ENCODE assay signal across 8 mouse cellular contexts in the genomic region with DNA sequence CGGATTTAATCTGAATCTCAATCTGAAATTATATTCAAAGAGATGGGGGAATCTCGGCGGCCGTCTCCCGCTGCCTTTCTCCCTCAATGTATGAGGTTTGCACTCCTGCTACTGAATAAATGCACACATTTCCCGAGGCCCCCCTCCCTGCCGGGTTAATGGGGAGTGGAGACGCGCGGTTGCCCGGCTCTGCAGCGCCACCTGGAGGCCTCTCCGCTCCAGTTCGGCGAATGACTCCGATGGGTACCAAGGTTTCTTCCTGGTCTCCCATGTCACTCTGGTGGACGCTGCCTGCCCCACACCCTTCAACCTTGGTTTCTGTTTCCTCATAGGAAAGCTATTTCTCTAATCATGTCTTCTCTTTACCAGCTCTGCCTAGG. TPM values are rescaled to one million over a fixed set of nuclear protein-coding genes. Genes with fewer than 3 reads are reported as not detected.
DNase-seq lines count a peak whose midpoint lies in the region; ATAC-seq and TF ChIP-seq lines count a peak whose summit lies in the region.

No protein-coding gene starts in this region.

- no peak overlapping the region for H3K4me3 ChIP-seq in C2C12 (ENCODE audit: insufficient read depth, poor library complexity, severe bottlenecking)
- H3K4me3 ChIP-seq in forebrain, embryonic 11.5 days (ENCODE audit: low read depth, low read length), result peak overlapping the region; percentile 43
- H3K4me3 ChIP-seq in heart, embryonic 15.5 days, result peak overlapping the region; percentile 53
- peak overlapping the region; percentile 41; the same call in 1 of the 2 replicates for H3K4me3 ChIP-seq in liver, embryonic 12.5 days
- peak overlapping the region; percentile 52 for H3K4me3 ChIP-seq in neural tube, embryonic 11.5 days (ENCODE audit: low read depth, low read length)
- peak overlapping the region; percentile 43 for H3K4me3 ChIP-seq in stomach, postnatal 0 days (ENCODE audit: low read depth, low read length)

- H3K4me1 ChIP-seq in forebrain, embryonic 11.5 days (replicated peaks; ENCODE audit: control insufficient read depth, insufficient read depth, low read length), result peaks cover 20% of the 10 kb centered on the region
- peaks cover 24% of the 10 kb centered on the region for H3K4me1 ChIP-seq in heart, embryonic 15.5 days (replicated peaks)
- peaks cover 13% of the 10 kb centered on the region; the same call in 1 of the 2 replicates for H3K4me1 ChIP-seq in liver, embryonic 12.5 days
- peaks cover 6% of the 10 kb centered on the region; the same call in 1 of the 2 replicates for H3K4me1 ChIP-seq in neural tube, embryonic 11.5 days (ENCODE audit: control insufficient read depth, insufficient read depth, low read length)
- 0 out of 2 replicates have a peak, but pooled peaks cover 2% of the 10 kb centered on the region for H3K4me1 ChIP-seq in stomach, postnatal 0 days (replicated peaks; ENCODE audit: control insufficient read depth, insufficient read depth)

- no peak overlapping the region for H3ac ChIP-seq in C2C12 (ENCODE audit: control insufficient read depth, insufficient read length, low read depth)

- no peaks in the 10 kb centered on the region for H3K79me3 ChIP-seq in C2C12 (ENCODE audit: low read depth)

- H3K4me2 ChIP-seq in forebrain, embryonic 11.5 days (ENCODE audit: low read depth, low read length, severe bottlenecking), result peak overlapping the region; percentile 80
- H3K4me2 ChIP-seq in heart, embryonic 15.5 days, result peak overlapping the region; percentile 96
- H3K4me2 ChIP-seq in liver, embryonic 12.5 days, result peak overlapping the region; percentile 70
- H3K4me2 ChIP-seq in neural tube, embryonic 11.5 days (ENCODE audit: low read depth), result peak overlapping the region; percentile 90
- peak overlapping the region; percentile 93 for H3K4me2 ChIP-seq in stomach, postnatal 0 days (replicated peaks; ENCODE audit: low read depth)

- peak; percentile 34 for ATAC-seq in forebrain, embryonic 11.5 days (replicated peaks; ENCODE audit: low FRiP score)
- ATAC-seq in heart, embryonic 15.5 days (replicated peaks; ENCODE audit: insufficient number of reproducible peaks, insufficient read depth, low FRiP score, low read depth), result 0 out of 2 replicates have a peak, but pooled peaks have one; percentile 23
- no peak for ATAC-seq in liver, embryonic 12.5 days
- peak; percentile 67 for ATAC-seq in neural tube, embryonic 11.5 days (ENCODE audit: insufficient read depth, low FRiP score, low TSS enrichment)
- peak; percentile 61 for ATAC-seq in stomach, postnatal 0 days (ENCODE audit: low FRiP score, low TSS enrichment)

- H3K27ac ChIP-seq in forebrain, embryonic 11.5 days (ENCODE audit: low read depth, low read length), result no peak overlapping the region
- no peak overlapping the region for H3K27ac ChIP-seq in heart, embryonic 15.5 days
- no peak overlapping the region for H3K27ac ChIP-seq in liver, embryonic 12.5 days
- no peak overlapping the region; the same call in 1 of the 2 replicates for H3K27ac ChIP-seq in neural tube, embryonic 11.5 days (ENCODE audit: low read depth, low read length)
- no peak overlapping the region for H3K27ac ChIP-seq in stomach, postnatal 0 days (replicated peaks)

- H3K36me3 ChIP-seq in C2C12 (ENCODE audit: control insufficient read depth, insufficient read depth), result no peaks in the 10 kb centered on the region
- H3K36me3 ChIP-seq in forebrain, embryonic 11.5 days (ENCODE audit: control insufficient read depth, insufficient read depth, low read length), result no peaks in the 10 kb centered on the region; the same call in 1 of the 2 replicates
- H3K36me3 ChIP-seq in heart, embryonic 15.5 days, result no peaks in the 10 kb centered on the region
- H3K36me3 ChIP-seq in liver, embryonic 12.5 days, result no peaks in the 10 kb centered on the region
- H3K36me3 ChIP-seq in neural tube, embryonic 11.5 days (ENCODE audit: control insufficient read depth, insufficient read depth, low read length), result no peaks in the 10 kb centered on the region
- H3K36me3 ChIP-seq in stomach, postnatal 0 days (ENCODE audit: control insufficient read depth, insufficient read depth, low read length), result no peaks in the 10 kb centered on the region

- DNase-seq in c-Kit-positive CD71-positive TER-119-negative erythroid progenitor cells, embryonic 14.5 days (ENCODE audit: low read depth), result peak; percentile 31
- peak; percentile 95 for DNase-seq in forebrain, embryonic 11.5 days (ENCODE audit: low spot score)
- DNase-seq in kidney, postnatal 14 days, result peak; percentile 84
- DNase-seq in neural tube, embryonic 11.5 days (ENCODE audit: low spot score), result peak; percentile 93
- DNase-seq in stomach, postnatal 0 days (ENCODE audit: low spot score), result peak; percentile 84

- H3K9ac ChIP-seq in forebrain, embryonic 11.5 days (ENCODE audit: low read length), result peak overlapping the region; percentile 66; the same call in 1 of the 2 replicates
- no peak overlapping the region for H3K9ac ChIP-seq in heart, embryonic 15.5 days
- H3K9ac ChIP-seq in liver, embryonic 12.5 days, result no peak overlapping the region
- H3K9ac ChIP-seq in neural tube, embryonic 11.5 days (ENCODE audit: low read length), result peak overlapping the region; percentile 78
- H3K9ac ChIP-seq in stomach, postnatal 0 days (ENCODE audit: low read length), result no peak overlapping the region

- H3K9me3 ChIP-seq in forebrain, embryonic 11.5 days (ENCODE audit: control insufficient read depth, low read length), result no peaks in the 10 kb centered on the region
- H3K9me3 ChIP-seq in heart, embryonic 15.5 days (replicated peaks), result no peaks in the 10 kb centered on the region
- no peaks in the 10 kb centered on the region for H3K9me3 ChIP-seq in liver, embryonic 12.5 days (replicated peaks)
- H3K9me3 ChIP-seq in neural tube, embryonic 11.5 days (ENCODE audit: control insufficient read depth, low read length), result no peaks in the 10 kb centered on the region
- no peaks in the 10 kb centered on the region for H3K9me3 ChIP-seq in stomach, postnatal 0 days (ENCODE audit: control insufficient read depth, low read length)

- TF ChIP-seq CTCF in C2C12 (IDR thresholded peaks at IDR 0.05; ENCODE audit: control insufficient read depth, insufficient read depth, insufficient read length), result peak; percentile 37
- TF ChIP-seq CTCF in stomach, postnatal 0 days (IDR thresholded peaks at IDR 0.05; ENCODE audit: low read depth), result peak; percentile 89

- no peaks in the 10 kb centered on the region for H3K79me2 ChIP-seq in C2C12 (ENCODE audit: control insufficient read depth, insufficient read depth)

- no peak for TF ChIP-seq EP300 in stomach, postnatal 0 days (optimal IDR thresholded peaks at IDR 0.05)

- H3K27me3 ChIP-seq in C2C12 (ENCODE audit: control insufficient read depth, insufficient read depth, insufficient read length), result peaks cover 13% of the 10 kb centered on the region
- peaks cover 50% of the 10 kb centered on the region for H3K27me3 ChIP-seq in forebrain, embryonic 11.5 days (ENCODE audit: control insufficient read depth, insufficient read depth, low read length)
- peaks cover 88% of the 10 kb centered on the region for H3K27me3 ChIP-seq in heart, embryonic 15.5 days
- peaks cover 92% of the 10 kb centered on the region for H3K27me3 ChIP-seq in liver, embryonic 12.5 days (replicated peaks)
- peaks cover 12% of the 10 kb centered on the region for H3K27me3 ChIP-seq in neural tube, embryonic 11.5 days (ENCODE audit: control insufficient read depth, insufficient read depth, low read length)
- no peaks in the 10 kb centered on the region for H3K27me3 ChIP-seq in stomach, postnatal 0 days (ENCODE audit: control insufficient read depth, insufficient read depth, low read length)

- WGBS in forebrain, embryonic 11.5 days, result under 1% methylated on average over 17 of the region's 17 CpGs
- WGBS in heart, embryonic 15.5 days, result 0% methylated on average over 17 of the region's 17 CpGs
- WGBS in liver, embryonic 12.5 days (ENCODE audit: insufficient replicate concordance), result under 1% methylated on average over 17 of the region's 17 CpGs
- WGBS in neural tube, embryonic 11.5 days, result under 1% methylated on average over 17 of the region's 17 CpGs
- under 1% methylated on average over 17 of the region's 17 CpGs for WGBS in stomach, postnatal 0 days

TF ChIP-seq in C2C12, 6 proteins besides CTCF, POLR2A, EP300 and RAD21:
- TF ChIP-seq MAX (IDR thresholded peaks at IDR 0.05) (no peak), CEBPB (IDR thresholded peaks at IDR 0.05; ENCODE audit: low read depth) (no peak), MYOD1 (IDR thresholded peaks at IDR 0.05; ENCODE audit: control insufficient read depth, insufficient read length, low read depth) (no peak), MYOG (IDR thresholded peaks at IDR 0.05; ENCODE audit: control insufficient read depth, extremely low read depth, insufficient read length) (no peak), FOSL1 (IDR thresholded peaks at IDR 0.05; ENCODE audit: insufficient read depth, low read length, poor library complexity, severe bottlenecking) (no peak), USF1 (IDR thresholded peaks at IDR 0.05; ENCODE audit: low read depth) (no peak)

RNA-seq across cellular contexts. Expression of gene Lmo1, which starts 4.6 kb away (rescaled TPM):
- polyA plus RNA-seq in C2C12 (2012; fragmentation: generic; extraction: Trizol), result 0.09 TPM
- 114 and 145 TPM in 2 replicates for polyA plus RNA-seq in forebrain, embryonic 11.5 days (2014; fragmentation: Nextera tagmentation; extraction: Ambion mirVana)
- polyA plus RNA-seq in heart, embryonic 15.5 days (2015; fragmentation: Nextera tagmentation; extraction: Ambion mirVana), result 2.4 and 4.3 TPM in 2 replicates
- polyA plus RNA-seq in liver, embryonic 12.5 days (2016; fragmentation: Nextera tagmentation; extraction: Ambion mirVana), result 1.7 and 1.8 TPM in 2 replicates
- 23.4 and 25.0 TPM in 2 replicates for polyA plus RNA-seq in neural tube, embryonic 11.5 days (2014; fragmentation: Nextera tagmentation; extraction: Ambion mirVana)
- 18.8 and 22.4 TPM in 2 replicates for polyA plus RNA-seq in stomach, postnatal 0 days (2015; fragmentation: Nextera tagmentation; extraction: Ambion mirVana)

Comparison
In these comparisons a context has a peak if more than half of its experiments do, and no peak if none do; other contexts are left out.
1. DNase-seq: peak in every context shown above with its lines; median percentile 95 in forebrain, embryonic 11.5 days; 93 in neural tube, embryonic 11.5 days; 84 in kidney, postnatal 14 days; 84 in stomach, postnatal 0 days; 31 in c-Kit-positive CD71-positive TER-119-negative erythroid progenitor cells, embryonic 14.5 days.
2. H3K9ac ChIP-seq: peak in forebrain, embryonic 11.5 days (single experiment) and neural tube, embryonic 11.5 days (single experiment); none in heart, embryonic 15.5 days (single experiment), liver, embryonic 12.5 days (single experiment) and stomach, postnatal 0 days (single experiment).
3. Peak in every context shown above with its lines, with median percentiles within 50 percentile points of each other: H3K4me2 ChIP-seq.